Mouse (Mus musculus) midbrain, embryonic 13.5 days (tissue): ENCODE results near the gene AC124502.3. TPM values are rescaled to one million over a fixed set of nuclear protein-coding genes. Genes with fewer than 3 reads are reported as not detected.
A peak's percentile ranks its signal among the peaks of the same experiment; 100 is the strongest.
"Not testable (repeated sequence)": the region's sequence is repeated elsewhere in the genome, so short reads cannot be mapped to it uniquely, and the experiment has no call there.

Experiments used
- ATAC-seq: fragments of 200-750 bp; cut with Nextera tagmentation; 2 replicates; pipeline ENCODE4 v1.8.0; 2017; ENCODE audit warnings: mild to moderate bottlenecking, moderate TSS enrichment, moderate library complexity
- H3K27ac ChIP-seq: fragments of 300-500 bp; sonication (generic); 2 replicates; pipeline ENCODE4 v1.5.1; 2015; ENCODE audit warnings: inconsistent platforms, mild to moderate bottlenecking, moderate library complexity
- H3K27me3 ChIP-seq: fragments of 300-500 bp; sonication (generic); 2 replicates; pipeline ENCODE4 v1.6.1; 2015; ENCODE audit warnings: mild to moderate bottlenecking, inconsistent platforms
- H3K36me3 ChIP-seq: fragments of 300-500 bp; sonication (generic); 2 replicates; pipeline ENCODE4 v1.6.1; 2015; ENCODE audit warnings: mild to moderate bottlenecking, inconsistent platforms
- H3K4me1 ChIP-seq: fragments of 300-500 bp; sonication (generic); replicated peaks from 2 replicates; pipeline ENCODE4 v1.6.1; 2015; ENCODE audit warnings: inconsistent platforms
- H3K4me2 ChIP-seq: fragments of 300-500 bp; sonication (generic); replicated peaks from 2 replicates; pipeline ENCODE4 v1.6.1; 2015; ENCODE audit warnings: moderate library complexity, mild to moderate bottlenecking, inconsistent platforms
- H3K4me3 ChIP-seq: fragments of 300-500 bp; sonication (generic); replicated peaks from 2 replicates; pipeline ENCODE4 v1.5.1; 2015; ENCODE audit warnings: mild to moderate bottlenecking, inconsistent platforms
- H3K9ac ChIP-seq: fragments of 300-500 bp; sonication (generic); replicated peaks from 2 replicates; pipeline ENCODE4 v1.6.1; 2015; ENCODE audit warnings: mild to moderate bottlenecking, inconsistent platforms
- H3K9me3 ChIP-seq: fragments of 300-500 bp; sonication (generic); 2 replicates; pipeline ENCODE4 v1.6.1; 2016; ENCODE audit warnings: mild to moderate bottlenecking, inconsistent platforms
- WGBS: fragments of 180-500 bp; shearing (Covaris S2); methylation state at CpG from one replicate; pipeline ENCODE4 v1.1.7; 2015; 5-methylcytosine and 5-hydroxymethylcytosine counted together
- polyA plus RNA-seq: library from polyadenylated mRNA; unstranded; fragments of >200 nt; fragmentation: Nextera tagmentation; extraction: Ambion mirVana; gene quantifications from 2 replicates; pipeline ENCODE4 v1.2.1, GENCODE M21; 2015

AC124502.3 gene
- 3.9 and 4.3 TPM in 2 replicates for polyA plus RNA-seq

GRCm38 (mm10) chr19:5038709-5039156 is at the start of gene AC124502.3, which contains the start of gene B4gat1:
TSS of gene AC124502.3 (plus strand) at chr19:5038891.
TSS of gene B4gat1 (plus strand) at chr19:5038826.
- peak within 1 kb of the TSS; percentile 98 for H3K4me2 ChIP-seq
- no peaks in the 10 kb centered on the region for H3K9me3 ChIP-seq
- peak; percentile 91 for ATAC-seq
- peak within 1 kb of the TSS; percentile 90 for H3K27ac ChIP-seq
- WGBS: 0% methylated on average over 44 of the region's 44 CpGs
- H3K9ac ChIP-seq: peak within 1 kb of the TSS; percentile 94
- H3K4me3 ChIP-seq: peak within 1 kb of the TSS; percentile 81
- peaks cover 36% of the 10 kb centered on the region for H3K4me1 ChIP-seq
- peaks cover 12% of the 10 kb centered on the region for H3K36me3 ChIP-seq
- no peaks in the 10 kb centered on the region for H3K27me3 ChIP-seq

- ATAC-seq: no peak
- H3K27me3 ChIP-seq: peaks cover 99% of the 10 kb centered on the region
- peaks cover 12% of the 10 kb centered on the region for H3K36me3 ChIP-seq
- H3K4me2 ChIP-seq: peak overlapping the region; percentile 70
- H3K27ac ChIP-seq: no peak overlapping the region
- H3K9ac ChIP-seq: peak overlapping the region; percentile 71
- H3K4me3 ChIP-seq: peak overlapping the region; percentile 49
- peaks cover 29% of the 10 kb centered on the region for H3K4me1 ChIP-seq
- 3% methylated on average over 13 of the region's 13 CpGs for WGBS
- no peaks in the 10 kb centered on the region for H3K9me3 ChIP-seq
These were observed 49.7 kb upstream of the AC124502.3 start for GRCm38 (mm10) chr19:4989013-4989412.

- Histone ChIP-seq H3K9me3 (no peaks in the 10 kb centered on the region), H3K4me3 (peak overlapping the region; percentile 49), H3K9ac (peak overlapping the region; percentile 71), H3K27me3 (peaks cover 97% of the 10 kb centered on the region), H3K4me1 (peaks cover 34% of the 10 kb centered on the region), H3K4me2 (peak overlapping the region; percentile 70), H3K36me3 (peaks cover 12% of the 10 kb centered on the region), H3K27ac (peak overlapping the region; percentile 61)
- 16% methylated on average over 47 of the region's 47 CpGs for WGBS
- ATAC-seq: peak; percentile 84
These were observed 49.0 kb upstream of the AC124502.3 start for GRCm38 (mm10) chr19:4989434-4990255.

- peak within 1 kb of the TSS; percentile 61 for H3K27ac ChIP-seq
- H3K9me3 ChIP-seq: no peaks in the 10 kb centered on the region
- peak within 1 kb of the TSS; percentile 49 for H3K4me3 ChIP-seq
- ATAC-seq: peak; percentile 31; the same call in 1 of the 2 replicates
- 19% methylated on average over 4 of the region's 4 CpGs for WGBS
- H3K36me3 ChIP-seq: peaks cover 12% of the 10 kb centered on the region
- peaks cover 37% of the 10 kb centered on the region for H3K4me1 ChIP-seq
- H3K9ac ChIP-seq: peak within 1 kb of the TSS; percentile 71
- H3K4me2 ChIP-seq: peak within 1 kb of the TSS; percentile 70
- peaks cover 97% of the 10 kb centered on the region for H3K27me3 ChIP-seq
These were observed 48.5 kb upstream of the AC124502.3 start, which contains the start of gene Npas4 for GRCm38 (mm10) chr19:4990256-4990625. TSS of gene Npas4 (minus strand) at chr19:4990316.

GRCm38 (mm10) chr19:4990716-4991115 is 48.0 kb upstream of the AC124502.3 start:
- ATAC-seq: peak; percentile 38
- 0 out of 2 replicates have a peak overlapping the region, but pooled peaks have one; percentile 61 for H3K27ac ChIP-seq
- peak overlapping the region; percentile 70 for H3K4me2 ChIP-seq
- no peaks in the 10 kb centered on the region for H3K9me3 ChIP-seq
- peaks cover 12% of the 10 kb centered on the region for H3K36me3 ChIP-seq
- WGBS: under 1% methylated on average over 22 of the region's 22 CpGs
- H3K27me3 ChIP-seq: peaks cover 97% of the 10 kb centered on the region
- peaks cover 37% of the 10 kb centered on the region for H3K4me1 ChIP-seq
- H3K4me3 ChIP-seq: peak overlapping the region; percentile 49
- H3K9ac ChIP-seq: peak overlapping the region; percentile 42

GRCm38 (mm10) chr19:4992371-4992770 is 46.3 kb upstream of the AC124502.3 start:
- Histone ChIP-seq H3K27ac (no peak overlapping the region), H3K36me3 (no peaks in the 10 kb centered on the region), H3K27me3 (peaks cover 88% of the 10 kb centered on the region), H3K4me1 (peaks cover 39% of the 10 kb centered on the region), H3K4me3 (no peak overlapping the region), H3K9me3 (no peaks in the 10 kb centered on the region), H3K9ac (no peak overlapping the region), H3K4me2 (no peak overlapping the region)
- WGBS: 26% methylated on average over 8 of the region's 8 CpGs
- no peak for ATAC-seq

- WGBS: 6% methylated on average over 9 of the region's 9 CpGs
- no peak overlapping the region for H3K27ac ChIP-seq
- H3K4me3 ChIP-seq: no peak overlapping the region
- H3K9ac ChIP-seq: no peak overlapping the region
- H3K36me3 ChIP-seq: no peaks in the 10 kb centered on the region
- no peak for ATAC-seq
- peaks cover 43% of the 10 kb centered on the region for H3K4me1 ChIP-seq
- H3K27me3 ChIP-seq: peaks cover 85% of the 10 kb centered on the region
- no peak overlapping the region for H3K4me2 ChIP-seq
- no peaks in the 10 kb centered on the region for H3K9me3 ChIP-seq
These were observed 45.8 kb upstream of the AC124502.3 start for GRCm38 (mm10) chr19:4992904-4993303.

GRCm38 (mm10) chr19:4994043-4994442 is 44.6 kb upstream of the AC124502.3 start:
- no peak overlapping the region for H3K4me2 ChIP-seq
- no peak overlapping the region for H3K4me3 ChIP-seq
- no peak overlapping the region for H3K27ac ChIP-seq
- H3K9ac ChIP-seq: no peak overlapping the region
- H3K27me3 ChIP-seq: peaks cover 74% of the 10 kb centered on the region
- H3K9me3 ChIP-seq: no peaks in the 10 kb centered on the region
- no peak for ATAC-seq
- WGBS: 57% methylated on average over 5 of the region's 5 CpGs
- peaks cover 43% of the 10 kb centered on the region for H3K4me1 ChIP-seq
- no peaks in the 10 kb centered on the region for H3K36me3 ChIP-seq

GRCm38 (mm10) chr19:4999445-5000140 is 39.1 kb upstream of the AC124502.3 start:
- 73% methylated on average over 6 of the region's 6 CpGs for WGBS
- no peak for ATAC-seq
- H3K4me2 ChIP-seq: 0 out of 2 replicates have a peak overlapping the region, but pooled peaks have one; percentile 11
- H3K36me3 ChIP-seq: no peaks in the 10 kb centered on the region
- no peak overlapping the region for H3K27ac ChIP-seq
- H3K4me1 ChIP-seq: peaks cover 29% of the 10 kb centered on the region
- peaks cover 29% of the 10 kb centered on the region; the same call in 1 of the 2 replicates for H3K27me3 ChIP-seq
- H3K9ac ChIP-seq: no peak overlapping the region
- no peak overlapping the region for H3K4me3 ChIP-seq
- H3K9me3 ChIP-seq: no peaks in the 10 kb centered on the region

GRCm38 (mm10) chr19:5001666-5002406 is 36.9 kb upstream of the AC124502.3 start:
- Histone ChIP-seq H3K4me2 (peak overlapping the region; percentile 64), H3K9ac (peak overlapping the region; percentile 67), H3K9me3 (peaks cover 4% of the 10 kb centered on the region; the same call in 1 of the 2 replicates), H3K27me3 (peaks cover 15% of the 10 kb centered on the region; the same call in 1 of the 2 replicates), H3K27ac (peak overlapping the region; percentile 92), H3K4me1 (peaks cover 26% of the 10 kb centered on the region), H3K36me3 (no peaks in the 10 kb centered on the region), H3K4me3 (peak overlapping the region; percentile 37)
- WGBS: under 1% methylated on average over 39 of the region's 39 CpGs
- ATAC-seq: peak; percentile 98

- WGBS: 64% methylated on average over 2 of the region's 2 CpGs
- H3K4me2 ChIP-seq, H3K27me3 ChIP-seq, H3K36me3 ChIP-seq, ATAC-seq, H3K4me3 ChIP-seq, H3K9me3 ChIP-seq, H3K9ac ChIP-seq, H3K27ac ChIP-seq: not testable (repeated sequence)
- peaks cover 14% of the 10 kb centered on the region for H3K4me1 ChIP-seq
These were observed 35.0 kb upstream of the AC124502.3 start for GRCm38 (mm10) chr19:5003644-5004043.
